Mouse (Mus musculus) CH12.LX (cell line): ENCODE results near the gene Zfp423. TPM values are rescaled to one million over a fixed set of nuclear protein-coding genes. Genes with fewer than 3 reads are reported as not detected.

ENCODE experiments used
- DNase-seq: peaks from one replicate; pipeline ENCODE4 v3.0.0-alpha.2; 2013; ENCODE audit errors: extremely low read depth
- H3K27ac ChIP-seq: 2 replicates; pipeline ENCODE4 v1.5.1; 2012; ENCODE audit warnings: low read depth, mild to moderate bottlenecking, control low read depth, moderate library complexity; ENCODE audit not compliant: insufficient read depth
- H3K27me3 ChIP-seq: replicated peaks from 2 replicates; pipeline ENCODE3; 2012; ENCODE audit warnings: inconsistent platforms
- H3K36me3 ChIP-seq, 2 experiments: replicated peaks in 1 of 2; 2 replicates each; pipeline versions ENCODE3 to v1.6.1; 2012; ENCODE audit warnings: inconsistent platforms in 1 of 2, low read length in 1 of 2, mild to moderate bottlenecking in 1 of 2, mixed read lengths in 1 of 2, moderate library complexity in 1 of 2; ENCODE audit not compliant: control insufficient read depth in 1 of 2, insufficient read depth in 1 of 2
- H3K4me1 ChIP-seq, 2 experiments: 2 replicates each; pipeline ENCODE4 v1.6.1; 2012; ENCODE audit warnings: inconsistent platforms in 1 of 2, moderate library complexity in 1 of 2; ENCODE audit not compliant: insufficient read depth in 2 of 2, control insufficient read depth in 1 of 2
- H3K4me2 ChIP-seq: 2 replicates; pipeline ENCODE4 v1.6.1; 2012; ENCODE audit warnings: low read depth, mild to moderate bottlenecking, control low read depth; ENCODE audit not compliant: poor library complexity, insufficient read depth, severe bottlenecking
- H3K4me3 ChIP-seq, 3 experiments: fragments of 150-350 bp in 1 of 3; sonication (generic) in 1 of 3; replicated peaks in 1 of 3; 2 replicates each; pipeline versions ENCODE3 to v1.5.1; 2011 to 2012; ENCODE audit warnings: low read depth in 2 of 3, low read length in 2 of 3, mild to moderate bottlenecking in 2 of 3, moderate library complexity in 2 of 3, control low read depth in 1 of 3, improper control_type of control experiment in 1 of 3, inconsistent platforms in 1 of 3, mixed read lengths in 1 of 3; ENCODE audit not compliant: poor library complexity in 1 of 3
- H3K79me2 ChIP-seq: replicated peaks from 2 replicates; pipeline ENCODE4 v1.6.1; 2012; ENCODE audit warnings: mild to moderate bottlenecking, moderate library complexity; ENCODE audit not compliant: control insufficient read depth, poor library complexity, insufficient read depth, severe bottlenecking; ENCODE audit errors: extremely low read depth
- H3K9ac ChIP-seq: 2 replicates; pipeline ENCODE4 v1.6.1; 2012; ENCODE audit warnings: low read depth, mild to moderate bottlenecking, control low read depth, moderate library complexity; ENCODE audit not compliant: insufficient read depth
- H3K9me3 ChIP-seq: replicated peaks from 2 replicates; pipeline ENCODE3; 2012; ENCODE audit warnings: low read length, inconsistent platforms, mixed read lengths
- CTCF ChIP-seq, 2 experiments: IDR thresholded peaks in 1 of 2; conservative IDR thresholded peaks in 1 of 2; 2 replicates each; pipeline ENCODE4 v1.5.1; 2011 to 2012; ENCODE audit warnings: low read depth in 2 of 2, low read length in 2 of 2, improper control_type of control experiment in 1 of 2, inconsistent platforms in 1 of 2, mild to moderate bottlenecking in 1 of 2, moderate library complexity in 1 of 2
- E2F4 ChIP-seq: IDR thresholded peaks from 2 replicates; pipeline ENCODE4 v1.6.1; 2011; ENCODE audit warnings: low read depth, low read length, improper control_type of control experiment; ENCODE audit not compliant: insufficient replicate concordance
- ELF1 ChIP-seq: IDR thresholded peaks from 2 replicates; pipeline ENCODE4 v1.6.1; 2014; ENCODE audit warnings: low read depth, mild to moderate bottlenecking, inconsistent platforms, low read length, improper control_type of control experiment
- EP300 ChIP-seq: IDR thresholded peaks from 2 replicates; pipeline ENCODE4 v1.6.1; 2011; ENCODE audit warnings: low read length, improper control_type of control experiment
- ETS1 ChIP-seq: conservative IDR thresholded peaks from 2 replicates; pipeline ENCODE4 v1.6.1; 2012; ENCODE audit warnings: low read depth, mild to moderate bottlenecking, inconsistent platforms, low read length, improper control_type of control experiment, moderate library complexity
- HCFC1 ChIP-seq: IDR thresholded peaks from 2 replicates; pipeline ENCODE4 v1.6.1; 2012; ENCODE audit warnings: low read depth, mild to moderate bottlenecking, inconsistent platforms, low read length, improper control_type of control experiment
- JUN ChIP-seq: IDR thresholded peaks from 2 replicates; pipeline ENCODE4 v1.6.1; 2011; ENCODE audit warnings: low read depth, mild to moderate bottlenecking, low read length, improper control_type of control experiment, moderate library complexity; ENCODE audit not compliant: insufficient read depth
- MAFK ChIP-seq: IDR thresholded peaks from 2 replicates; pipeline ENCODE4 v1.6.1; 2011; ENCODE audit warnings: low read length, improper control_type of control experiment; ENCODE audit not compliant: insufficient replicate concordance
- MAZ ChIP-seq: IDR thresholded peaks from 2 replicates; pipeline ENCODE4 v1.6.1; 2012; ENCODE audit warnings: low read depth, mild to moderate bottlenecking, inconsistent platforms, low read length, improper control_type of control experiment, moderate library complexity
- MXI1 ChIP-seq: IDR thresholded peaks from 2 replicates; pipeline ENCODE4 v1.6.1; 2011; ENCODE audit warnings: mild to moderate bottlenecking, low read depth, low read length, improper control_type of control experiment
- MYC ChIP-seq: IDR thresholded peaks from 2 replicates; pipeline ENCODE4 v1.6.1; 2011; ENCODE audit warnings: low read depth, mild to moderate bottlenecking, improper control_type of control experiment, low read length
- NELFE ChIP-seq: IDR thresholded peaks from 2 replicates; pipeline ENCODE4 v1.6.1; 2011; ENCODE audit warnings: low read depth, low read length, improper control_type of control experiment
- PAX5 ChIP-seq: IDR thresholded peaks from 2 replicates; pipeline ENCODE4 v1.6.1; 2012; ENCODE audit warnings: low read length, inconsistent platforms, mixed read lengths
- POLR2A ChIP-seq: IDR thresholded peaks from 2 replicates; pipeline ENCODE4 v1.6.1; 2011; ENCODE audit warnings: low read depth, mild to moderate bottlenecking, improper control_type of control experiment, low read length
- RAD21 ChIP-seq: IDR thresholded peaks from 2 replicates; pipeline ENCODE4 v1.6.1; 2011; ENCODE audit warnings: low read depth, mild to moderate bottlenecking, low read length, improper control_type of control experiment, moderate library complexity
- RCOR1 ChIP-seq: conservative IDR thresholded peaks from 2 replicates; pipeline ENCODE4 v1.6.1; 2012; ENCODE audit warnings: low read depth, mild to moderate bottlenecking, inconsistent platforms, low read length, improper control_type of control experiment
- SMC3 ChIP-seq: IDR thresholded peaks from 2 replicates; pipeline ENCODE4 v1.6.1; 2011; ENCODE audit warnings: low read depth, low read length, improper control_type of control experiment
- TCF12 ChIP-seq: IDR thresholded peaks from 2 replicates; pipeline ENCODE4 v1.6.1; 2014; ENCODE audit warnings: low read depth, mild to moderate bottlenecking, inconsistent platforms, low read length, improper control_type of control experiment
- USF1 ChIP-seq: IDR thresholded peaks from 2 replicates; pipeline ENCODE4 v1.6.1; 2014; ENCODE audit warnings: low read depth, mild to moderate bottlenecking, inconsistent platforms, low read length, improper control_type of control experiment
- USF2 ChIP-seq: conservative IDR thresholded peaks from 2 replicates; pipeline ENCODE4 v1.6.1; 2011; ENCODE audit warnings: low read depth, low read length, improper control_type of control experiment
- ZC3H11A ChIP-seq: IDR thresholded peaks from 2 replicates; pipeline ENCODE4 v1.6.1; 2012; ENCODE audit warnings: low read depth, mild to moderate bottlenecking, inconsistent platforms, low read length, improper control_type of control experiment
- ZNF384 ChIP-seq: IDR thresholded peaks from 2 replicates; pipeline ENCODE4 v1.6.1; 2012; ENCODE audit warnings: low read depth, low read length, improper control_type of control experiment, inconsistent platforms
- dilution Hi-C: fragments of 300-500 bp; cut with MboI; formaldehyde crosslinking; loops from 2 replicates; pipeline ENCODE4 v1.14.3; 2020; ENCODE audit warnings: low sequenced_read_pairs; ENCODE audit not compliant: extremely low pct_unique_long_range_greater_than_20kb, extremely low pct_ligation_motif_present
- in situ Hi-C: fragments of 300-500 bp; cut with MboI; formaldehyde crosslinking; loops from 3 replicates; pipeline ENCODE4 v1.14.3; 2019; ENCODE audit warnings: low sequenced_read_pairs, low pct_ligation_motif_present, low pct_unique_long_range_greater_than_20kb, mixed read lengths
- polyA plus RNA-seq: library from polyadenylated mRNA; unstranded; fragments of >175 nt; gene quantifications from 2 replicates; pipeline ENCODE4 v1.2.1, GENCODE M21; 2012; ENCODE audit warnings: low read depth; ENCODE audit not compliant: insufficient read length
- total RNA-seq, 2 experiments: library from RNA; depleted of rRNA; stranded (reverse); fragments of 300-350 nt in 1 of 2; fragments of >200 nt in 1 of 2; gene quantifications; 2 replicates each; pipeline ENCODE4 v1.2.3; 2012 to 2014

Zfp423 gene
- total and polyA plus RNA-seq, 3 experiments: 0.25 to 2.7 (median 0.32) TPM

GRCm38 (mm10) chr8:87975466-87975809 lies 16.0 kb upstream of the Zfp423 start:
- no peaks in the 10 kb centered on the region for H3K9me3 ChIP-seq
- no peak overlapping the region for H3K4me2 ChIP-seq
- no peaks in the 10 kb centered on the region for H3K36me3 ChIP-seq
- no peak overlapping the region for H3K9ac ChIP-seq
- no peak for DNase-seq
- TF ChIP-seq ETS1 (no peak), SMC3 (no peak), MAFK (no peak), CTCF (conservative IDR thresholded peaks at IDR 0.05 in 1 of 2, IDR thresholded peaks at IDR 0.05 in 1 of 2; ENCODE audit: low read depth in 2 of 2, low read length in 2 of 2) (no peak), ZNF384 (no peak), USF2 (no peak), MAZ (no peak), JUN (no peak), RCOR1 (no peak), EP300 (no peak), E2F4 (no peak), MYC (no peak), ZC3H11A (no peak), NELFE (no peak), ELF1 (no peak)
- no peaks in the 10 kb centered on the region for H3K79me2 ChIP-seq
- no peak overlapping the region for H3K27ac ChIP-seq
- no peaks in the 10 kb centered on the region for H3K27me3 ChIP-seq
- in situ Hi-C loops (no loop called here), dilution Hi-C loops (no loop called here)
- H3K4me3 ChIP-seq: no peak overlapping the region
- peaks cover 0 to 7% of the 10 kb centered on the region in 2 experiments; a peak in 2 of 4 replicates for H3K4me1 ChIP-seq

- in situ Hi-C loops: no loop called here
- Histone ChIP-seq H3K4me3 (no peak overlapping the region), H3K9ac (no peak overlapping the region), H3K36me3 (no peaks in the 10 kb centered on the region), H3K4me2 (no peak overlapping the region), H3K4me1 (peaks cover 0 to 7% of the 10 kb centered on the region in 2 experiments; a peak in 2 of 4 replicates), H3K79me2 (no peaks in the 10 kb centered on the region), H3K27ac (no peak overlapping the region), H3K9me3 (no peaks in the 10 kb centered on the region), H3K27me3 (no peaks in the 10 kb centered on the region)
- DNase-seq: no peak
- TF ChIP-seq SMC3: no peak
- TF ChIP-seq NELFE: no peak
- no peak for TF ChIP-seq PAX5
- TF ChIP-seq MXI1: no peak
- TF ChIP-seq ZNF384: no peak
- no peak for TF ChIP-seq POLR2A
- TF ChIP-seq JUN: no peak
- no peak for TF ChIP-seq CTCF (conservative IDR thresholded peaks at IDR 0.05 in 1 of 2, IDR thresholded peaks at IDR 0.05 in 1 of 2; ENCODE audit: low read depth in 2 of 2, low read length in 2 of 2)
- no peak for TF ChIP-seq TCF12
- no peak for TF ChIP-seq HCFC1
- no peak for TF ChIP-seq USF1
- TF ChIP-seq RAD21: no peak
- dilution Hi-C loops: no loop called here
These were observed 15.5 kb upstream of the Zfp423 start for GRCm38 (mm10) chr8:87974759-87975465.
